Mouse (Mus musculus) gastrocnemius, postnatal 36 days (tissue): ENCODE measurements around the gene Gna11. TPM values are rescaled to one million over a fixed set of nuclear protein-coding genes. Genes with fewer than 3 reads are reported as not detected.

ENCODE experiments used
- DNase-seq, 2 experiments: peaks; one replicate each; pipeline ENCODE4 v3.0.0; 2022
- intact Hi-C: fragments of 180-260 bp; cut with DNase I; formaldehyde crosslinking; loops from one replicate; pipeline ENCODE4 v1.15.1; 2025
- total RNA-seq, 2 experiments: library from RNA; stranded (reverse); gene quantifications; 2 replicates each; pipeline ENCODE4 v1.2.3; 2021

Gene Gna11
- total RNA-seq, 2 experiments from 2014 or later, result 23.6 TPM

DNA sequence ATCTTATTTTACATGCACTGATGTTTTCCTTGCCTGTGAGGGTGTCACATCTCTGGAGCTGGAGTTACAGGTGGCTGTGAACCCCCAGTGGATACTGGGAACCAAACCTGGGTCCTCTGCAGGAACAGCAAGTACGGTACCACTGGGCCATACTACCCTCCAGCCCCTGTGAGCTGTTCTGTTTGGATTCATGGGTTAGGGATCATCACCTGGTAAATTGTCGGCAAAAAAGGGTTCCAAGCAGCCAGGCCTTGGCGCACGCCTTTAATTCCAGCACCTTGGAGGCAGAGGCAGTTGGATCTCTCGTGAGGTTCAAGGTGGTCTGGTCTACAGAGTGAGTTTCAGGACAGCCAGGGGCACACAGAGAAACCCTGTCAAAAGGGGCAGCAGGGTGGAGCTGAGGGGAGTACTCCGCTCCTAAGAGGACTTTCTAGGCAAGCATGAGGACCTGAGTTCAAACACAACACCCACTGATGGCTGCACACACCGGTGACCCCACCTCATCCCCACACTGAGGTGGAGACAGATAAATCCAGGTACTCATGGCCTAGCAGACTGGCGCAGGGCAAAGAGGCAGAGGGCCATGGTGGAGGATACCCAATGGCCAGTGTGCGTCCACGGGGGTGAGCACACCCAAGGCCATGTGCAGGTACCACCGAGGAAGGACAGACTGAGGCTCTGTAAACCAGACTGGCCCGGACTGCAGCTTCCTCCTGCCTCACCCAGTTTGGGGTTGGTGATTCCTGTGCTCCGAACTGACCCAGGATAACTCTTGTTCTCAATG lies 2.0 kb upstream of the Gna11 start:
- no peak for DNase-seq
- intact Hi-C loops, result no loop called here

GRCm38 (mm10) chr10:81546332-81546731 lies 1.3 kb upstream of the Gna11 start:
- no peak for DNase-seq
- intact Hi-C loops, result no loop called here

DNA sequence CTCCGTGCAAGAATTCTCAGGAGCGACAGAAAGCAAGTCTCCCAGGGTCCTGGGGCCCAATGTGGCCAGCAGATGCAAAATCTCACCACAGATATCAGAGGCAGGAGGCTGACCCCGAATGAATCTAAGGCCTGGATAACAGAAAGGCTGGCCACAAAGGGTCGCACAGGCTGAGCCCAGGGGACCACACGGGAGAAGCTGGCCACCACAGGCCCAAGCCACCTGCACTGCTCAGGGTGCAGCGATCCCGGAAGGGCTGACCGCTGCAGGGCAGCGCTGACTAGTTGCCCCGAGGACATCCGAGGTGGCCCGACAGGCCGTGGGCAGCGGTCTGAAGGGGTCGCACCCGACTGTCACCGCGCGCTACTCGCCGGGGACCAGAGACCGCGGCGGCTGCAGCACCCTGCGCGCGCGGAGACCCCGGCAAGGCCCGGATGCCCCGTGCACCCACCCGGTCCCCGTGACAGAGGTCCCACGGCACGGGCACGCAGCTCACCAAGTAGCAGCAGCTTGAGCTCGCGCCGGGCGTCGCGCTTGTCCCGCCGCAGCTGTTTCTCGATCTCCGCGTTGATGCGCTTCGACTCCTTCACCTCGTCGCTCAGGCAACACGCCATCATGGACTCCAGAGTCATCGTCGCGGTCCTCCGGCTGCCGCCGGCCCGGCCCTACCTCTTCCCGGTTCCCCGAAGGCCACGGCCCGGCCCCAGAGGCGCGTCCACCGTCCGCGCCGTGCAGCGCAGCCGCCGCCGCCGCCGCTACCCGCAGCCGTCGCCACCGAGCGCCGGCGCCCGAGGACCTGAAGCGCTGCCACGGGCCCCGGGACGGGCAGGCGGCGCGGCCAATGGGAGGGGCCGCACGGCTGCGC lies 462 bp downstream of the Gna11 start:
- peak in 1 of 2 experiments; percentile 51 for DNase-seq
- intact Hi-C loops, result no loop called here

- intact Hi-C loops, result no loop called here
- no peak for DNase-seq
These were observed 1.4 kb downstream of the Gna11 start for GRCm38 (mm10) chr10:81543633-81544032.

DNA sequence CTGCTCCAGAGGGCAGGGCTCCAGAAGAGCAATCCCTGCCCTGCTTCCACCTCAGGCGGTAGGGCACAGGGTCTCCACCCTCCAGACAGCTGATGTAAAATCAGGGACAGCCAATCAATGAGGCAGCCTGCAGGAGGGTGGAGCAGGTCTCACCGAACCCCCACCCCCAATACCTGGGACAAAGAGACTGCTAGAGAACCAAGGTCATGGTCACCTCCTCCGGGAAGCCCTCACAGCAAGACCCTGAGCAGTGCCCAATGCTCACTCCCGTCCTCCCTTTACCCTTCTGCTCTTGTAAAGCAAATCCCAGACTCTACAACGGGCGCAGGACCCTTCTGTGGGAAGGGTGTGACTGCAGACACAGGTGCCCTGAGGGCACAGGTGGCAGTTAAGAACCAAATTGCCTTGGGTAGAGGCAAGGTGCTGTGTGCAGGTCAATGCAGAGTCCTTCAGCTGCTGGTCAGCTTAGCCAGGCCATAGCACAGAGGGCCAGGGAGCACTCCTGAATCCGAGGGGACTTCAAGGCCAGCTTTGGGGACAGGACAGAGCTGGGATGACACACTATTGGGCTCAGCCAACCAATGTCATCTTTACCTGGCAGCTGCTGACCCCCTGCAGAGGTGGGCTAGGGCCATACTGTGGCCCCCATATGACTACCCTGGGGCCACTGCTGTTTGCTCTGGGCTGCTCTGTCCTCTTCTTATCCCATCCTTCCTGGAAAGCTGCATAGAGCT lies 2.1 kb downstream of the Gna11 start:
- intact Hi-C loops, result no loop called here
- no peak for DNase-seq

DNA sequence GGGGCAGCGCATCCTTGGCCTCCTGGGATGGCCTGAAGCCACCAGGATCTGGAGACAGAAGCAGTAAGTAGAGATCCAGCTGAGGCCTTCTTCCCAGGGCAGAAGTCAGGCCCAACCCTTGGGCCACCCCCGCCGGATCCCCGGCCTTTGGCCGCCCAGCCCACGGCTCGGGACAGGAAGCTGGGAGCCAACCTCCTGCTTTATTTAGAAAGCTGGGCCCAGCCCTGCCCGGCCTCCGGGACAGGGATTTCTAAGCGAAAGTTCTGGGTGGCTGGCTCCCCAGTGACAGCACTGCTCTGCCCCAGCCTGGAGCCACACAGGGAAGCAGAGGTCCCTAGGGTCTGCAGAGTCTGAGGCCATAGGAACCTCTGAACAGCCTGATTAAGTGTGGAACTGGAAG lies 3.2 kb downstream of the Gna11 start:
- DNase-seq, result peak; percentile 57 to 62
- intact Hi-C loops, result no loop called here

DNA sequence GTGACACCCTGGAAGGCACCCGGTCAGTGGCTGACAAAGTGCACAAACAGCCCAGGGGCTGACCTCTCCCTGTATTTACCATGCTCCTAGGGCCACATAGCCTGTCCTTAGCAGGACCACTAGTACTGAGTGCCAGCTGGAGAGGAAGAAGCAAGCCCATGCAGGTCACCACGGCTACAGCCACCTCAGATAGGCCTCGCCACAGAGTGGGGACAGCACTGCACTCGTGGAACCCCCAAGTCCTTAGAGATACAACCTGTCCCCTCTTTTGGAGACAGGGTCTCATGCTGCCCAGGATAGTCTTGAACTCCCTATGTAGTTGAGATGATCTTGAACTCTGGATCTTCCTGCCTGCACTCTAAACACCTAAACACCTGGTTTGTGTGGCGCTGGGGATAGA lies 3.6 kb downstream of the Gna11 start:
- intact Hi-C loops, result no loop called here
- no peak for DNase-seq

- no peak for DNase-seq
- intact Hi-C loops, result no loop called here
These were observed 6.5 kb downstream of the Gna11 start for GRCm38 (mm10) chr10:81538321-81539048.

- no peak for DNase-seq
- intact Hi-C loops, result no loop called here
These were observed 7.6 kb downstream of the Gna11 start for GRCm38 (mm10) chr10:81537429-81537828.

GRCm38 (mm10) chr10:81536734-81537133 lies 8.3 kb downstream of the Gna11 start:
- intact Hi-C loops, result no loop called here
- no peak for DNase-seq

GRCm38 (mm10) chr10:81534826-81535225 lies 10.2 kb downstream of the Gna11 start:
- DNase-seq, result no peak
- intact Hi-C loops, result no loop called here

- DNase-seq, result peak; percentile 72 to 84
- intact Hi-C loops, result loop anchor here (2.0 kb wide), 1 partner anchor 24 kb away; no protein-coding TSS in a partner anchor
These were observed 18.2 kb downstream of the Gna11 start for GRCm38 (mm10) chr10:81526779-81527178.

- DNase-seq, result no peak
- intact Hi-C loops, result no loop called here
These were observed 19.8 kb downstream of the Gna11 start for GRCm38 (mm10) chr10:81525017-81525694.

DNA sequence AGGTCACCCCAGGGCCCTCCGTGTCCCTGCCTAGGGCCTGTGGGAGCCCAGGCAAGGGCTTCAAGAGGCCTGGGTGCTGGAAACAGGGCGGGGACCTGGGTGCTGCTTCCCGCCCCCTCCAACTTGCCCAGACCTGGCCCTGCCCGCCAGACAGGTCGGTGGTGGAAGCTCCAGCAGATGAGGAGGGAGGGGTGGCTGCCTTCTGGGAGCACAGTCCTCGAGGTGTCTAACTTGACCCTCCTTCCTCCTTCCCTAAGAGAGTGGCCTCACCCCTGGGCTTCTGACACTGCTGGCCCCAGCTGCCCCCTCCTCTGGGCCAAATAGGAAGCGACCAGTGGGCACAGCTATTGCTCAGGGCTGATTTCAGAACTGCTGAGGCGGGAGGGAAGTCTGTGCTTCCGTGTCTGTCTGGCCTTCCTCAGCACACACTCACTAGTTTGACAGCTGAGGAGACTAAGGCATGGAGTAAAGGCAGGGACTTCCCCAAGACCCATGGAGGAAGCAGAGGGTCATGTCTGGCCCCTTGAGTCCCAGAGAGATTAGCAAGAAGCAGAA lies 20.9 kb downstream of the Gna11 start, which contains the start of gene Gna15:
Gene Gna15 (minus strand): TSS at position 175 of the 555 bp plus-strand sequence.
- intact Hi-C loops, result no loop called here
- no peak for DNase-seq

GRCm38 (mm10) chr10:81523570-81523969 lies 21.4 kb downstream of the Gna11 start:
- DNase-seq, result no peak
- intact Hi-C loops, result no loop called here

DNA sequence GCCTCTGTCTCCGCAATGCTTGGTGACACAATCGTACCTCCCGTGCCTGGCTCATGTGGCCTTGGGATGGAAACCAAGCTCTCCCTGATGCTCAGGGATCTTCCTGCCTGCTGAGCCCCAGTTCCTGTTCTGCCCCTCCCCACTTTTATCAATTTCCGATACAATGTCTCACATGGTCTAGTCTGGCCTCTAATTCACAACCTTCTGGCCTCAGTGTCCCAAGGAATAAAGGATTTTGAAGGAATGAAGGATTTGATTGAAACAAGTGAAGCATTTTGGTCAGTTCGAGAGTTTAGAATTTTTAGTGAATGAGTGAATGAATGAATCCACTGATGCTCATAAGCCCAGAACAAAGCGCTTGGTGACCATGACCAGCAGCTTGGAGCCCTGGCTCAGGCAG lies 21.8 kb downstream of the Gna11 start:
- intact Hi-C loops, result no loop called here
- DNase-seq, result no peak

GRCm38 (mm10) chr10:81519978-81520365 lies 25.0 kb downstream of the Gna11 start:
- DNase-seq, result no peak
- intact Hi-C loops, result loop anchor here (2.0 to 5.0 kb wide), 2 partner anchors 29 to 82 kb away; partner anchors contain the start of gene Tle6

GRCm38 (mm10) chr10:81519227-81519977 lies 25.6 kb downstream of the Gna11 start:
- intact Hi-C loops, result loop anchor here (2.0 to 5.0 kb wide), 2 partner anchors 29 to 83 kb away; partner anchors contain the start of gene Tle6
- no peak for DNase-seq
